Mouse (Mus musculus) midbrain, embryonic 14.5 days (tissue): Measurements from ENCODE around the gene Tbl1xr1. TPM values are rescaled to one million over a fixed set of nuclear protein-coding genes. Genes with fewer than 3 reads are reported as not detected.

Source experiments
- ATAC-seq: fragments of 200-750 bp; cut with Nextera tagmentation; 2 replicates; pipeline ENCODE4 v1.8.0; 2017; ENCODE audit warnings: moderate number of reproducible peaks, moderate library complexity; ENCODE audit not compliant: low FRiP score, low TSS enrichment
- DNase-seq: peaks from one replicate; pipeline ENCODE4 v3.0.0-alpha.2; 2015
- H3K27ac ChIP-seq: fragments of 300-500 bp; sonication (generic); replicated peaks from 2 replicates; pipeline ENCODE4 v1.5.1; 2014; ENCODE audit warnings: mild to moderate bottlenecking, low read depth, low read length, moderate library complexity
- H3K27me3 ChIP-seq: fragments of 300-500 bp; sonication (generic); 2 replicates; pipeline ENCODE4 v1.6.1; 2014; ENCODE audit warnings: low read length, control low read depth, mixed read lengths; ENCODE audit not compliant: control insufficient read depth, insufficient read depth
- H3K36me3 ChIP-seq: fragments of 300-500 bp; sonication (generic); 2 replicates; pipeline ENCODE4 v1.6.1; 2014; ENCODE audit warnings: low read length, control low read depth; ENCODE audit not compliant: control insufficient read depth, insufficient read depth
- H3K4me1 ChIP-seq: fragments of 300-500 bp; sonication (generic); 2 replicates; pipeline ENCODE4 v1.6.1; 2014; ENCODE audit warnings: mild to moderate bottlenecking, antibody characterized with exemption, low read length, control low read depth; ENCODE audit not compliant: control insufficient read depth, insufficient read depth
- H3K4me2 ChIP-seq: fragments of 300-500 bp; sonication (generic); 2 replicates; pipeline ENCODE4 v1.6.1; 2014; ENCODE audit warnings: mild to moderate bottlenecking, low read length, moderate library complexity
- H3K4me3 ChIP-seq: fragments of 300-500 bp; sonication (generic); replicated peaks from 2 replicates; pipeline ENCODE4 v1.5.1; 2014; ENCODE audit warnings: low read depth, low read length
- H3K9ac ChIP-seq: fragments of 300-500 bp; sonication (generic); replicated peaks from 2 replicates; pipeline ENCODE4 v1.6.1; 2014; ENCODE audit warnings: mild to moderate bottlenecking, low read length, moderate library complexity
- H3K9me3 ChIP-seq: fragments of 300-500 bp; sonication (generic); 2 replicates; pipeline ENCODE4 v1.6.1; 2016; ENCODE audit warnings: low read length, control low read depth, mixed read lengths; ENCODE audit not compliant: control insufficient read depth
- WGBS: fragments of 180-500 bp; shearing (Covaris S2); extraction: QIAGEN DNeasy Blood & Tissue Kit; methylation state at CpG from one replicate; pipeline ENCODE4 v1.1.7; 2014; 5-methylcytosine and 5-hydroxymethylcytosine counted together
- polyA plus RNA-seq: library from polyadenylated mRNA; unstranded; fragments of >200 nt; fragmentation: Nextera tagmentation; extraction: Ambion mirVana; gene quantifications from 2 replicates; pipeline ENCODE4 v1.2.1, GENCODE M21; 2014

Tbl1xr1 gene
- polyA plus RNA-seq, 1 experiment from 2014 or later, result 26.2 TPM

DNA sequence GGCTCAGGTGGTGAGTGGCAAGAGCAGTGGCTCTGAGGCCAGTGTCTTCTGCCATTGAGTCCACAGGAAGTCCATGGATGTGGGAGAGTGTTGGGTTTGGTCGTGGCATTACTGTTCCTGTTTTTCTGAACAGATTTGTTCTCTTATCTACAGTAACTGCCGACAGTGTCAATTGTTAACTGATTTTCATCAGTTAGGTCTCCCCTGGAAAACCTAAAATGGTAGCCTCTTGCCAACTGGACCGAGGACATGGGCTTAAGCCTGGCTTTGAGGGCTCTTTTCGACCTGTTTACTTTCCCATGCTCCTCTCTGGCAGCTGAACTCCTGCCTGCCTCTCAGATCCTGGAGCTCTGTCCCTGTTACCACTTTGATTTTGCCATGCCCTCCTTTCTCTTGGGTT lies 5.4 kb downstream of the Tbl1xr1 start:
- no peak overlapping the region for H3K4me2 ChIP-seq
- no peak for ATAC-seq
- H3K4me3 ChIP-seq, result no peak overlapping the region
- no peaks in the 10 kb centered on the region for H3K36me3 ChIP-seq
- no peaks in the 10 kb centered on the region for H3K27me3 ChIP-seq
- DNase-seq, result no peak
- H3K9ac ChIP-seq, result no peak overlapping the region
- H3K4me1 ChIP-seq, result peaks cover 23% of the 10 kb centered on the region
- H3K9me3 ChIP-seq, result no peaks in the 10 kb centered on the region
- 85% methylated on average over 4 of the region's 4 CpGs for WGBS
- H3K27ac ChIP-seq, result no peak overlapping the region

DNA sequence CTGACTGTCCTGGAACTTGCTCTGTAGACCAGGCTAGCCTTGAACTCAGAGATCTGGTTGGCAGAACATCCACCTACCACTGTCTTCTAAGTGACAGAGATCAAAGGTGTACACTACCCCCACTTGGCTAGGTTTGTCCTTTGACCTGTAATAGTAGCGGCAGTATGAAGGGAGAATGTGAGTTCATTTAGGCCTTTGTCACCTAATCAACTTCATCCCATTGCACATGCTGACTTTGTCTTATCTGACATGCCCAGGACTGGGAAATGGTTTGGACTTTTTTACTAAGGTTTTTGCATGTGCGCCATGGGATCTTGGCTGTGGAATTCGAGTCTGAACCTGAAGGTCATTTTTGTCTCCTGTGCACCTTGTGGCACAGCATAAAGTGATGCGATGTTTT lies 6.4 kb downstream of the Tbl1xr1 start:
- WGBS, result 95% methylated on average over 4 of the region's 4 CpGs
- H3K4me1 ChIP-seq, result peaks cover 21% of the 10 kb centered on the region
- H3K9ac ChIP-seq, result no peak overlapping the region
- no peaks in the 10 kb centered on the region for H3K9me3 ChIP-seq
- H3K27me3 ChIP-seq, result no peaks in the 10 kb centered on the region
- no peaks in the 10 kb centered on the region for H3K36me3 ChIP-seq
- no peak overlapping the region for H3K27ac ChIP-seq
- ATAC-seq, result no peak
- no peak overlapping the region for H3K4me3 ChIP-seq
- no peak for DNase-seq
- no peak overlapping the region for H3K4me2 ChIP-seq

DNA sequence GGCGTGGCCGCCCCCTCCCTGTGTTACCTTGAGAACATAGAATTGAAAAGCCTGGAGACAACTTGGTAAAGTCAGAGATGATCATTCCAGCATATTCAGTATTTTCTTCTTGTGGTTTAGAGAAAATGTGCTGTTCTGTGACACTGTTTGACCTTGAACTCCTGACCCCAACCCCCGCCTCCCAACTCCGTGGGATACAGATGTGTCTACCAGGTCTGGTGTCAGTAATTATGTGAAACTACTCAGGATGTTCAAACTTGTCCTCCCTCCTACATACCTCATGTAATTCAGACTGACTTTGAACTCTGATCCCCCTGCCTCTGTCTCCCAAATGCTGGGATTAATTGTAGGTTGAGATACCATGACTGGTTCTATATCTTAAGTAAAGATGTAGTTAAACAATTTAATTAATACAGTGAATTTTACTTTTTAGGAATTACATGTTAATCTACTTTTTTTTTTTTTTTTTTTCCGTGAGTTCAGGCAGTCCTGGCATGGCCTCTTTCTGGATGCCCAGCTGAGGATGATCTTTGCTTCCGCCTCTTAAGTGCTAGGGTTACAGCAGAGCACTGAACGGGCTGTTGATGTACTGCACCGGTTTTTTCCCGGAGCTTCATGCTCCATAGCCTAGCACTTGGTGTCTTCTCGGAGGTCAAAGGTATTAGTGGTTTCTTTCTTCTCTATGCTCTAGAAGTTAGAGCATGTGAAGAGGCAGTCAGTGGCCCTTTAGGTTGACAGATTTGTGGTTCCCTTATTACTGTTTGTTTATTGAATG lies 8.0 kb downstream of the Tbl1xr1 start:
- no peaks in the 10 kb centered on the region for H3K36me3 ChIP-seq
- H3K9me3 ChIP-seq, result no peaks in the 10 kb centered on the region
- H3K4me3 ChIP-seq, result no peak overlapping the region
- no peak overlapping the region for H3K9ac ChIP-seq
- H3K4me1 ChIP-seq, result peaks cover 5% of the 10 kb centered on the region; the same call in 1 of the 2 replicates
- H3K4me2 ChIP-seq, result no peak overlapping the region
- DNase-seq (no peak), ATAC-seq (peak; percentile 20; the same call in 1 of the 2 replicates)
- H3K27me3 ChIP-seq, result no peaks in the 10 kb centered on the region
- H3K27ac ChIP-seq, result no peak overlapping the region
- 93% methylated on average over 10 of the region's 10 CpGs for WGBS

DNA sequence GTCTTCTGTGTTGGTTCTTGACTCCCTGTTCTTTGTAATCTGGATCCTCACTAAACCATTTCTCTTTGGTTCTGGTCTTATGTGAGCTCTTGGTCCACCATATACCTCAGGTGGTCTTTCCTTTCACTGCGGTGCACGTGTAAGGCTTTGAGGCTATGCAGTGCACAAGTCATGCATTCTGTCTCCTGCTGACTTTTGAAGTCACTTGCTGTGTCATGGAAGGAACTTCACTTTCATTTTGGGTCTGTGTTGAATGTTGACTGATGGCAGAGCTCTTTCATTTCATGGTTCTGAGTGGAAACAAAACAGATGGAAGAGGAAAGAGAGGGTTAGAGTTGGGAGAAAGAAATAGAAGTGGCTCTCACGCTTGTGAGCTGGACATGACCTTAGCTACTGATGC lies 13.4 kb downstream of the Tbl1xr1 start:
- no peak overlapping the region for H3K27ac ChIP-seq
- no peak for ATAC-seq
- 81% methylated on average over 3 of the region's 3 CpGs for WGBS

DNA sequence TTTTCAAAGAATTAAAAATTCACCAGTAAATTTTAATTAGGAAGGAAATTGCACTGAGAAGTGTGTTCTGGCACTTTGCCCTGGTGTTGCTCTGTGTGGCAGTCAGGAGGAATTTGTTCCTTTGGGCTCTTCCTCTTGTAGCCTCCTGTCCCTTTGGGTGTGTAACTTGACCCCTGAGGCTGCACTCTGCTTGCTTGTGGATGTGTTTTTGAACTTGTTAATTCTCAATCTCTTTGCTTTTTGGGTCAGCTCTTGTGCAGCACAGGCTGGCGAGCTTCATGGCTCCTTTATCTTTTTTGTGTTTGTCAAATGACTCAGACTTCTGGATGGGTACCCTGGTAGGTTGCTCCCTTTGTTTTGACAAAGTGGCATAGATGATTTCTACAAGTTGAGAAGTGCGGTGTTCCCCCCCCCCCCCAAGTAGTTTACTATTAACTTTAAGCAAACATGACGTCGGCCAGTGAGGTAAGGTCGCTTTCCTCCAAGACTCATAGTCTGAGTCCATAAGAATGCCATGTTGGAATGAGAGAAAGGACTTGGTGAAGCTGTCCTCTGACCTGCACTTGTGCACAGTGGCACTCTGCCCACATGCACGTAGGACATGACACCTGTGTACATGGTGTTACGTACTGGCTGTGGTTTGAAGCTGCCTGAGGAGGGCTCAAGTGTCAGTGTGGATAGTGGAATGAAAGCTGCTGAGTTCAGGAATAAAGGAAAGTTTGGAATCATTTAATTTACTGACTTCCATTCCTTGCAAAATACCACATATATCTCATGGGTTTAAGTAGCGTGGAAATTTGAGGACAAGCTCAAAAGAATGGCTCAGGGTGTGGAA lies 14.2 kb downstream of the Tbl1xr1 start:
- Histone ChIP-seq H3K36me3 (no peaks in the 10 kb centered on the region), H3K27ac (no peak overlapping the region), H3K4me2 (no peak overlapping the region), H3K9ac (no peak overlapping the region), H3K4me3 (no peak overlapping the region), H3K27me3 (no peaks in the 10 kb centered on the region), H3K9me3 (no peaks in the 10 kb centered on the region), H3K4me1 (no peaks in the 10 kb centered on the region)
- ATAC-seq, result no peak
- WGBS, result 86% methylated on average over 8 of the region's 8 CpGs
- DNase-seq, result no peak

More for the DNA sequence above, 13.4 kb downstream of the Tbl1xr1 start:
- H3K4me2 ChIP-seq, result no peak overlapping the region
- H3K27me3 ChIP-seq, result no peaks in the 10 kb centered on the region
- DNase-seq, result no peak
- no peaks in the 10 kb centered on the region for H3K9me3 ChIP-seq
- no peak overlapping the region for H3K4me3 ChIP-seq
- H3K4me1 ChIP-seq, result no peaks in the 10 kb centered on the region
- H3K9ac ChIP-seq, result no peak overlapping the region
- no peaks in the 10 kb centered on the region for H3K36me3 ChIP-seq

DNA sequence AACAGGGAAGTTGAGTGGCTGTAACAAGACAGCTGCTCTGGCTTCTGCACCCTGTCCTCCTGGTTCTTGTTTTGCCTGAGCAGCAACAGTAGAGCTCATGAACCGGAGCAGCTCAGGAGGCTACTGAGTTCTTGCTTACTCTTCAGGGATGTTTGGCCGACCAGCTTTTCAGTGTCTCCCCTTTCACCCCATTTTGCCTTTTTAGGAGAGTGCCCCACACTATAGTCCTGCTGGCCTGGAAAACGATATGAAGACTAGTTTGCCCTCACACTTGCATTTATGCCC lies 14.8 kb downstream of the Tbl1xr1 start:
- no peak for ATAC-seq
- no peak overlapping the region for H3K4me3 ChIP-seq
- H3K27me3 ChIP-seq, result no peaks in the 10 kb centered on the region

DNA sequence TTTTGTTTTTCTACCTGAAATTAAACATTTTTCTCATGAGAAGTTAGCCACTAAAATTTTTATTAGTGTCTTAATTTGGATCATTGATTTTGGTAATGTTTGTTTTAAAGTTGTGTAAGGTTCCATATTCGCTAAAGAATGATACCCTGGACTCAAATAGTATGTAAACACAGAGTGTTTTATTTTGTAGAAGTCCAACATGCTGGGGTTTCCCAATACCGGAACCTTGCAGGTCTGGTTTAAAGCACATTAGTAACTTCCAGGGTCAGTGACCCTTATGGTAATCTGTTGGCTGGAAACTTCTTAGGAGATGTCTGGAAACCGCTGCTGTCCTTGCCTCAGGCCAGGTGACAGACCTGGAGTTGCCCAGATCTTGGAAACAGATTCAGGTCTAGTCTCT lies 15.2 kb downstream of the Tbl1xr1 start:
- H3K9ac ChIP-seq, result no peak overlapping the region
- WGBS, result 96% methylated on average over 3 of the region's 3 CpGs
- H3K36me3 ChIP-seq, result no peaks in the 10 kb centered on the region
- H3K4me1 ChIP-seq, result no peaks in the 10 kb centered on the region
- DNase-seq, result no peak
- no peak overlapping the region for H3K4me3 ChIP-seq
- H3K4me2 ChIP-seq, result no peak overlapping the region
- ATAC-seq, result no peak
- H3K9me3 ChIP-seq, result no peaks in the 10 kb centered on the region
- H3K27me3 ChIP-seq, result no peaks in the 10 kb centered on the region
- H3K27ac ChIP-seq, result no peak overlapping the region

More for the DNA sequence above, 14.8 kb downstream of the Tbl1xr1 start:
- Histone ChIP-seq H3K4me2 (no peak overlapping the region), H3K9ac (no peak overlapping the region), H3K27ac (no peak overlapping the region), H3K9me3 (no peaks in the 10 kb centered on the region), H3K36me3 (no peaks in the 10 kb centered on the region), H3K4me1 (no peaks in the 10 kb centered on the region)
- WGBS, result 85% methylated on average over 3 of the region's 3 CpGs
- DNase-seq, result no peak

DNA sequence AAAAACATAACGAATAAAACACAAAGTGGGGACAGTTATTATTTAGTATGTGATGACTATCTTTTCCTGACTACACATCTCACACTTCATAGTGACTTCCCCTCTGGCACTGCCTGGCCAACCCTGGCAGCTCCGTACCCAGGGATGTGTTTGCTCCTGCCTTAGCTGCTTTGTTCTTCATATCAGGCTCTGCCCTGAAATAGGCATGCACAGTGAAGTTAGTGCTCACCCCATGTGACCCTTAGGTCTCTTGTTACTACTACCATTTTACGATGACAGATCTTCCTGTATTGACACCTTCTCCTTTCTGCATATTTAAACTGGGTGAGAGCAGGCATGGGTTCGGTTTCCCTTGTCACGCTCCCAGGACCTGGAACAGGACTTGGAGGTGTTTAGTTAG lies 16.3 kb downstream of the Tbl1xr1 start:
- Histone ChIP-seq H3K9ac (no peak overlapping the region), H3K4me2 (no peak overlapping the region), H3K36me3 (no peaks in the 10 kb centered on the region), H3K27ac (no peak overlapping the region), H3K27me3 (no peaks in the 10 kb centered on the region), H3K9me3 (no peaks in the 10 kb centered on the region), H3K4me1 (no peaks in the 10 kb centered on the region), H3K4me3 (no peak overlapping the region)
- no peak for DNase-seq
- 93% methylated on average over 5 of the region's 5 CpGs for WGBS
- ATAC-seq, result no peak
